In the genomic region with DNA sequence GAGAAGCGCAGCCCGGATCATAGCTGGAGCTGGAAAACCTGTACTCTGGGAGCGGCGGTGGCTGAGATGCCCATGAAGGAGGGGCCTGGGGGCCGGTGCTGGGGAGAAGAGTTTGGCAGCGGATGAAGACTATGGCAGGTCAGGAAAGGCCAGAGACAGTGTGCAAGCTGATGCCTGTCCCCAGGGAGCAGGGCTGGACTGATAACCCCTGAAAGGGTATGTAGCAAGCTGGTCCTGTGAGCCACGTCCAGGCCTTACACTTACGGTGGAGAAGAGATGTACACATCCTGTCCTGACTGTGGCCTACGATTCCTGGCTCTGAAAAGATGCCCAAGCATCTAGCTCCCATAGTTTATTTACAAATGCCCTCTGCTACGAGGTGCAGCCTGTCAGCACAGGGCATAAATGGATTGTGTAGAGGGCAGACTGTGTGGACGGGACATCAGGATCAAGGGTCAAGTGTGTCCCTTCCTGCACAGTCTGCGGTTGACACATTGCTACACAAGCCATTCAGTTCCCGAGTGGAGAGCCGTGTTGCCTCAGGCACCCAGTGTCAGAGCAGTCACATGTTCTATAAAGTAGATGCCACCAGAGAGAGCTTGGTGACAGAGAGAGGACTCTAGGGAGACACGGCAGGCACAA, we compare ENCODE assay signal across 16 mouse cellular contexts. TPM values are rescaled to one million over a fixed set of nuclear protein-coding genes. Genes with fewer than 3 reads are reported as not detected.
DNase-seq lines count a peak whose midpoint lies in the region; ATAC-seq and TF ChIP-seq lines count a peak whose summit lies in the region.
"Had no signal": no experiment of that assay in that cellular context is flagged by ENCODE, and none has a peak within 500 bp of the region (broad histone marks: within the 10 kb centered on the region; RNA-seq: fewer than 3 reads in every experiment).

No protein-coding gene starts in this region.

- H3K4me3 ChIP-seq in forebrain, postnatal 0 days (ENCODE audit: low read depth, low read length) = no peak overlapping the region
- H3K4me3 ChIP-seq in forebrain, embryonic 16.5 days (replicated peaks; ENCODE audit: low read length) = no peak overlapping the region
- no peak overlapping the region for H3K4me3 ChIP-seq in left cerebral cortex, adult 2 months
- no peak overlapping the region for H3K4me3 ChIP-seq in ES-Bruce4 (ENCODE audit: low read depth, low read length)
- no peak overlapping the region for H3K4me3 ChIP-seq in hindbrain, embryonic 16.5 days (ENCODE audit: low read length)

- intact Hi-C loops in left cerebral cortex, adult 2 months (cut with DNase I) = no loop called here
- intact Hi-C loops in left cerebral cortex, postnatal 25 days (cut with DNase I) = no loop called here
- intact Hi-C loops in left cerebral cortex, postnatal 14 days (cut with DNase I) = no loop called here

- no peak for TF ChIP-seq EP300 in ES-Bruce4 (IDR thresholded peaks at IDR 0.05; ENCODE audit: insufficient read depth, low read depth, low read length)

- no peak for DNase-seq in forebrain, postnatal 0 days
- DNase-seq in left cerebral cortex, adult 2 months (ENCODE audit: extremely low spot score in 1 of 2, low spot score in 2 of 2) = no peak
- no peak for DNase-seq in left cerebral cortex, postnatal 25 days (ENCODE audit: low spot score in 2 of 2)
- no peak for DNase-seq in cerebellum, adult 18-20 months
- DNase-seq in left cerebral cortex, postnatal 14 days (ENCODE audit: low spot score in 2 of 2) = no peak
- DNase-seq: cerebellum, adult 11 months; embryo, embryonic 11 days; gastrocnemius, postnatal 10 days; kidney, postnatal 4 days; lung, postnatal 4 days; thymus, adult 18-20 months had no signal

- H3K4me2 ChIP-seq in forebrain, postnatal 0 days (ENCODE audit: low read depth) = no peak overlapping the region
- no peak overlapping the region for H3K4me2 ChIP-seq in forebrain, embryonic 16.5 days (ENCODE audit: low read length)
- no peak overlapping the region for H3K4me2 ChIP-seq in hindbrain, embryonic 16.5 days (ENCODE audit: low read length)

- 76% methylated on average over 15 of the region's 15 CpGs for WGBS in forebrain, postnatal 0 days
- whole genome bisulfite sequencing in forebrain, embryonic 16.5 days = 84% methylated on average over 15 of the region's 15 CpGs
- WGBS in hindbrain, embryonic 16.5 days = 70% methylated on average over 15 of the region's 15 CpGs

- TF ChIP-seq POLR2A in ES-Bruce4 (IDR thresholded peaks at IDR 0.05; ENCODE audit: insufficient read depth, low read length) = no peak

- no peaks in the 10 kb centered on the region for H3K4me1 ChIP-seq in forebrain, postnatal 0 days (ENCODE audit: insufficient read depth)
- H3K4me1 ChIP-seq in forebrain, embryonic 16.5 days (replicated peaks; ENCODE audit: control insufficient read depth, insufficient read depth, low read length) = peaks cover 6% of the 10 kb centered on the region; the same call in 1 of the 2 replicates
- no peaks in the 10 kb centered on the region for H3K4me1 ChIP-seq in ES-Bruce4 (ENCODE audit: control insufficient read depth, insufficient read depth, low read length)
- H3K4me1 ChIP-seq in hindbrain, embryonic 16.5 days (ENCODE audit: control insufficient read depth, insufficient read depth, low read depth, low read length) = peaks cover 18% of the 10 kb centered on the region

- peak; percentile 32; the same call in 1 of the 2 replicates for ATAC-seq in forebrain, postnatal 0 days
- ATAC-seq in forebrain, embryonic 16.5 days = no peak
- no peak for ATAC-seq in hindbrain, embryonic 16.5 days
- ATAC-seq: forebrain, embryonic 14.5 days; intestine, embryonic 16.5 days had no signal

- no peaks in the 10 kb centered on the region for H3K27me3 ChIP-seq in forebrain, postnatal 0 days (ENCODE audit: insufficient read depth, low read length)
- H3K27me3 ChIP-seq in forebrain, embryonic 16.5 days (replicated peaks; ENCODE audit: control insufficient read depth, insufficient read depth, low read length) = no peaks in the 10 kb centered on the region
- H3K27me3 ChIP-seq in ES-Bruce4 (ENCODE audit: control insufficient read depth, insufficient read depth, low read length, poor library complexity, severe bottlenecking) = no peaks in the 10 kb centered on the region
- H3K27me3 ChIP-seq in hindbrain, embryonic 16.5 days (replicated peaks; ENCODE audit: control insufficient read depth, insufficient read depth, low read length) = no peaks in the 10 kb centered on the region

- H3K9me3 ChIP-seq in forebrain, postnatal 0 days (ENCODE audit: low read length) = no peaks in the 10 kb centered on the region
- no peaks in the 10 kb centered on the region for H3K9me3 ChIP-seq in forebrain, embryonic 16.5 days (ENCODE audit: control insufficient read depth, low read length)
- no peaks in the 10 kb centered on the region for H3K9me3 ChIP-seq in ES-Bruce4 (replicated peaks; ENCODE audit: control insufficient read depth, insufficient read depth, low read length, poor library complexity, severe bottlenecking)
- no peaks in the 10 kb centered on the region for H3K9me3 ChIP-seq in hindbrain, embryonic 16.5 days (ENCODE audit: control insufficient read depth, low read length)

- no peak overlapping the region for H3K9ac ChIP-seq in forebrain, postnatal 0 days
- no peak overlapping the region for H3K9ac ChIP-seq in forebrain, embryonic 16.5 days (replicated peaks; ENCODE audit: low read depth, low read length)
- peak overlapping the region; percentile 5; the same call in 1 of the 2 replicates for H3K9ac ChIP-seq in ES-Bruce4 (ENCODE audit: low read depth, poor library complexity, severe bottlenecking)
- H3K9ac ChIP-seq in hindbrain, embryonic 16.5 days (ENCODE audit: low read depth, low read length) = peak overlapping the region; percentile 30; the same call in 1 of the 2 replicates

- no peak overlapping the region for H3K27ac ChIP-seq in forebrain, postnatal 0 days (ENCODE audit: low read depth, low read length)
- H3K27ac ChIP-seq in forebrain, embryonic 16.5 days (ENCODE audit: low read length) = no peak overlapping the region
- H3K27ac ChIP-seq in left cerebral cortex, adult 2 months = peak overlapping the region; percentile 21; the same call in 1 of the 2 replicates
- H3K27ac ChIP-seq in ES-Bruce4 (ENCODE audit: insufficient read depth, low read length) = no peak overlapping the region
- 0 out of 2 replicates have a peak overlapping the region, but pooled peaks have one; percentile 18 for H3K27ac ChIP-seq in hindbrain, embryonic 16.5 days (ENCODE audit: low read depth, low read length)

- no peaks in the 10 kb centered on the region for H3K36me3 ChIP-seq in forebrain, postnatal 0 days (ENCODE audit: insufficient read depth)
- no peaks in the 10 kb centered on the region for H3K36me3 ChIP-seq in forebrain, embryonic 16.5 days (ENCODE audit: control insufficient read depth, insufficient read depth)
- H3K36me3 ChIP-seq in ES-Bruce4 (ENCODE audit: control insufficient read depth, insufficient read depth, low read length, poor library complexity, severe bottlenecking) = no peaks in the 10 kb centered on the region
- no peaks in the 10 kb centered on the region for H3K36me3 ChIP-seq in hindbrain, embryonic 16.5 days (ENCODE audit: control insufficient read depth, insufficient read depth, low read length)

- no peak for TF ChIP-seq CTCF in forebrain, postnatal 0 days (IDR thresholded peaks at IDR 0.05; ENCODE audit: low read depth)
- no peak for TF ChIP-seq CTCF in left cerebral cortex, adult 2 months (IDR thresholded peaks at IDR 0.05)
- TF ChIP-seq CTCF in ES-Bruce4 (IDR thresholded peaks at IDR 0.05; ENCODE audit: low read depth, low read length) = no peak

RNA-seq across cellular contexts. Expression of gene Sulf2, which starts 57.0 kb away (rescaled TPM):
- 65.6 and 95.6 TPM in 2 replicates for total RNA-seq in forebrain, postnatal 0 days (2014; rRNA removed)
- 54.4 and 67.5 TPM in 2 replicates for polyA plus RNA-seq in forebrain, postnatal 0 days (2015; fragmentation: Nextera tagmentation; extraction: Ambion mirVana)
- polyA plus RNA-seq in forebrain, embryonic 16.5 days (2015; fragmentation: Nextera tagmentation; extraction: Ambion mirVana) = 28.7 and 37.6 TPM in 2 replicates
- total RNA-seq in left cerebral cortex, adult 2 months (2021) = 100 to 1,000 TPM; 100 to 102 TPM
- total RNA-seq in left cerebral cortex, postnatal 25 days (2021) = 100 to 1,000 TPM; 104 to 114 TPM
- polyA plus RNA-seq in ES-Bruce4 (2011; ENCODE audit: insufficient read depth, insufficient read length, low read depth, missing spikeins) = 116 and 119 TPM in 2 replicates
- polyA plus RNA-seq in hindbrain, embryonic 16.5 days (2015; fragmentation: Nextera tagmentation; extraction: Ambion mirVana) = 73.6 and 101 TPM in 2 replicates
- total RNA-seq in left cerebral cortex, postnatal 14 days (2021) = 100 to 1,000 TPM; 143 to 153 TPM

Comparison
In these comparisons a context has a peak if more than half of its experiments do, and no peak if none do; other contexts are left out.
1. H3K27ac ChIP-seq: peak in left cerebral cortex, adult 2 months (single experiment) and hindbrain, embryonic 16.5 days (single experiment); none in forebrain, postnatal 0 days (single experiment), forebrain, embryonic 16.5 days (single experiment) and ES-Bruce4 (single experiment).
2. H3K9ac ChIP-seq: peak in ES-Bruce4 (single experiment) and hindbrain, embryonic 16.5 days (single experiment); none in forebrain, postnatal 0 days (single experiment) and forebrain, embryonic 16.5 days (single experiment).